Mouse (Mus musculus): ENCODE measurements around the gene Dbn1. TPM values are rescaled to one million over a fixed set of nuclear protein-coding genes. Genes with fewer than 3 reads are reported as not detected.

The Dbn1 gene
- polyA plus RNA-seq, 1 experiment: 0.62 TPM

- no peak overlapping the region for H3K27ac ChIP-seq (ENCODE audit: insufficient read depth, low read depth, low read length)
- no peak for TF ChIP-seq CTCF (IDR thresholded peaks at IDR 0.05; ENCODE audit: low read depth, low read length)
- no peak for TF ChIP-seq POLR2A (IDR thresholded peaks at IDR 0.05; ENCODE audit: borderline replicate concordance, low read depth, low read length)
- H3K4me1 ChIP-seq (ENCODE audit: control insufficient read depth, insufficient read depth, low read length): peaks cover 10% of the 10 kb centered on the region
- no peak overlapping the region for H3K4me3 ChIP-seq (ENCODE audit: insufficient read depth, low read length)
Measured at GRCm38 (mm10) chr13:55482542-55482941, 5.4 kb downstream of the Dbn1 start.

- Histone ChIP-seq H3K4me1 (ENCODE audit: control insufficient read depth, insufficient read depth, low read length) (peaks cover 10% of the 10 kb centered on the region), H3K27ac (ENCODE audit: insufficient read depth, low read depth, low read length) (no peak overlapping the region), H3K4me3 (ENCODE audit: insufficient read depth, low read length) (no peak overlapping the region)
- TF ChIP-seq CTCF (IDR thresholded peaks at IDR 0.05; ENCODE audit: low read depth, low read length) (no peak), POLR2A (IDR thresholded peaks at IDR 0.05; ENCODE audit: borderline replicate concordance, low read depth, low read length) (no peak)
Measured at GRCm38 (mm10) chr13:55479929-55480328, 8.0 kb downstream of the Dbn1 start.

GRCm38 (mm10) chr13:55479008-55479407 is 8.9 kb downstream of the Dbn1 start:
- TF ChIP-seq CTCF (IDR thresholded peaks at IDR 0.05; ENCODE audit: low read depth, low read length) (no peak), POLR2A (IDR thresholded peaks at IDR 0.05; ENCODE audit: borderline replicate concordance, low read depth, low read length) (no peak)
- no peak overlapping the region; the same call in 1 of the 2 replicates for H3K27ac ChIP-seq (ENCODE audit: insufficient read depth, low read depth, low read length)
- H3K4me3 ChIP-seq (ENCODE audit: insufficient read depth, low read length): no peak overlapping the region
- H3K4me1 ChIP-seq (ENCODE audit: control insufficient read depth, insufficient read depth, low read length): peaks cover 10% of the 10 kb centered on the region

DNA sequence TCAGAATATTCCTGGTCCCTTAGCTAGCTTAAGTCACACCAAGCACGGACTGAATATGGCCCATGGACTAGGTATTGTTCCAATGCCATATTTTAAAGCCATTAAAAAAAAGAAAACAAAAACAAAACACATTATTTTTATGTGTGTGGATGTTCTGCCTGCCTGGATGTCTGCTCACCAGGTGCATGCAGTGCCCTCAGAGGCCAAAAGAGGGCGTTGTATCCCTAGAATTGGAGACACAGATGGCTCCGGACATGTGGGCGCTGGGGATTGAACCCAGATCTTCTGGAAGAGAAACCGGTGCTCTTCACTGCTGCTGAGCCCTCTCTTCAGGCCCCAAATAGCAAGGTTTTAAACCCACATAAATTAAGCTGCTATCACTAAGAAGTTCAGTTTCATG is 9.9 kb downstream of the Dbn1 start:
- no peak for TF ChIP-seq POLR2A (IDR thresholded peaks at IDR 0.05; ENCODE audit: borderline replicate concordance, low read depth, low read length)
- TF ChIP-seq CTCF (IDR thresholded peaks at IDR 0.05; ENCODE audit: low read depth, low read length): peak; percentile 52; the same call in 1 of the 2 replicates
- Histone ChIP-seq H3K4me3 (ENCODE audit: insufficient read depth, low read length) (no peak overlapping the region), H3K4me1 (ENCODE audit: control insufficient read depth, insufficient read depth, low read length) (peaks cover 10% of the 10 kb centered on the region), H3K27ac (ENCODE audit: insufficient read depth, low read depth, low read length) (no peak overlapping the region)

DNA sequence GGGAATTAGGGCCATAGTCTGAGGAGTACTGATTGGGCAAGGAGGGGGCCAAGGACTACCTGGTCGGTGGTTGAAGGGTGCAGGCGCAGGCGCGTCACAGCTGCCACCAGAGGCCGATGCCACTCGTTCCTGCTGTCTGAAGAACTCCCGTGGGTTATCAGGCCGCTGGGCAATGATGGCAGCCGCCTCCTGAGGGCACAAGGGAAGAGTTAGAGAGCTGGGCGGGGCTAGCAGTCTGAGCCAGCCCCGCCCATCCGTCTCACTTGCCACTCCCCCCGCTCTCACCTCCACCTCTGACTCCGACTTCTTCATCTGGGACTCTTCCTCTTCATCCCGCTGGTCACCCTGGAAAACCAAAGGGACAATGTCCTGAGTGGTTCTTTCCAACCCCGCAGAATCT is 10.4 kb downstream of the Dbn1 start:
- Histone ChIP-seq H3K27ac (ENCODE audit: insufficient read depth, low read depth, low read length) (no peak overlapping the region), H3K4me3 (ENCODE audit: insufficient read depth, low read length) (no peak overlapping the region), H3K4me1 (ENCODE audit: control insufficient read depth, insufficient read depth, low read length) (peaks cover 10% of the 10 kb centered on the region)
- no peak; the same call in 1 of the 2 replicates for TF ChIP-seq CTCF (IDR thresholded peaks at IDR 0.05; ENCODE audit: low read depth, low read length)

- TF ChIP-seq CTCF (IDR thresholded peaks at IDR 0.05; ENCODE audit: low read depth, low read length) (no peak), POLR2A (IDR thresholded peaks at IDR 0.05; ENCODE audit: borderline replicate concordance, low read depth, low read length) (no peak)
- H3K4me1 ChIP-seq (ENCODE audit: control insufficient read depth, insufficient read depth, low read length): peaks cover 10% of the 10 kb centered on the region
- no peak overlapping the region for H3K27ac ChIP-seq (ENCODE audit: insufficient read depth, low read depth, low read length)
- H3K4me3 ChIP-seq (ENCODE audit: insufficient read depth, low read length): no peak overlapping the region
Measured at GRCm38 (mm10) chr13:55476256-55476655, 11.7 kb downstream of the Dbn1 start.

GRCm38 (mm10) chr13:55475750-55476149 is 12.2 kb downstream of the Dbn1 start:
- Histone ChIP-seq H3K27ac (ENCODE audit: insufficient read depth, low read depth, low read length) (no peak overlapping the region), H3K4me1 (ENCODE audit: control insufficient read depth, insufficient read depth, low read length) (peaks cover 10% of the 10 kb centered on the region), H3K4me3 (ENCODE audit: insufficient read depth, low read length) (no peak overlapping the region)
- TF ChIP-seq POLR2A (IDR thresholded peaks at IDR 0.05; ENCODE audit: borderline replicate concordance, low read depth, low read length) (no peak), CTCF (IDR thresholded peaks at IDR 0.05; ENCODE audit: low read depth, low read length) (no peak)

DNA sequence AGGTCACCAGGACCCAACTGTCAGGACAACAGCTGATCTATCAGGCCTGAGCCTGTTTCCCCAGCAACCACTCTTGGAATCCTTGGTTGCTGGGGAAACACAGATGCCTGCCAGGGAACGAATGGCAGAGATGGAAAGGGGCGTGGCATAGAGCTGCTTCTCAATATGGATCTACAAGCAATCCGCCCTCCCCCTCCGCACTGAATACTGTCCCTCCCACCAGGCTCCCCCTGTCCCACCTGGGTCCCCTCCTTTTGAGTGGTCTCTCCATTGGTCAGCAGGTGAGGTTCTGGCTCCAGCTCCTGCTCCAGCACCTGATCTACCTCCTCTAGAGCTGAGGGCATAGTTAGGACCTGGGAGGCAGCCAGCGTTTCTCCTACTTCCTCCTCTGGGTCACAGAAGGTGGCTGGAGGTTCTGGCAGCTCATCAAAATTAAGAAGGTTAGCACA is 13.3 kb downstream of the Dbn1 start:
- Histone ChIP-seq H3K4me1 (ENCODE audit: control insufficient read depth, insufficient read depth, low read length) (peaks cover 10% of the 10 kb centered on the region), H3K4me3 (ENCODE audit: insufficient read depth, low read length) (no peak overlapping the region), H3K27ac (ENCODE audit: insufficient read depth, low read depth, low read length) (no peak overlapping the region)
- TF ChIP-seq POLR2A (IDR thresholded peaks at IDR 0.05; ENCODE audit: borderline replicate concordance, low read depth, low read length) (no peak), CTCF (IDR thresholded peaks at IDR 0.05; ENCODE audit: low read depth, low read length) (no peak)

DNA sequence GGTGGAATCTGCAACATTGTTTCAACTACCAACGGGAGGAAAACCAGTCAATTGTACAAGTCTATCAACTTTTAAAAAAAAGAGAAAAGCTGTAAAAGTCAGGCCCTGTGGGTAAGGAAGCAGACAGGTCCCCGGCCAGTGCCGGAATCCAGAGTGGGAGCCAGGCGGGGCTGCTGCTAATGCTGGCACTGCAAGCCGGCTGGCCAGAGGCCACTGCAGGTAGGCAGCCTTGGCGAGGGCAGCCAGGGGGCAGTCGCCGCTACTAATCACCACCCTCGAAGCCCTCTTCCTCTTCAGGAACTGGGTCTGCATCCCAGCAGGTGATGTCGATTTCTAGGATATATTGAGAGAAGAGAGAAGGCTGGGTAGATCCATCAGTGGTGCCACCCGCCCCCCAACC is 13.9 kb downstream of the Dbn1 start:
- H3K4me1 ChIP-seq (ENCODE audit: control insufficient read depth, insufficient read depth, low read length): peaks cover 7% of the 10 kb centered on the region
- H3K4me3 ChIP-seq (ENCODE audit: insufficient read depth, low read length): no peak overlapping the region
- TF ChIP-seq POLR2A (IDR thresholded peaks at IDR 0.05; ENCODE audit: borderline replicate concordance, low read depth, low read length): no peak
- no peak for TF ChIP-seq CTCF (IDR thresholded peaks at IDR 0.05; ENCODE audit: low read depth, low read length)
- H3K27ac ChIP-seq (ENCODE audit: insufficient read depth, low read depth, low read length): no peak overlapping the region

GRCm38 (mm10) chr13:55473076-55473831 is 14.7 kb downstream of the Dbn1 start:
- H3K27ac ChIP-seq (ENCODE audit: insufficient read depth, low read depth, low read length): no peak overlapping the region
- H3K4me3 ChIP-seq (ENCODE audit: insufficient read depth, low read length): no peak overlapping the region

More at GRCm38 (mm10) chr13:55473076-55473831, 14.7 kb downstream of the Dbn1 start:
- TF ChIP-seq CTCF (IDR thresholded peaks at IDR 0.05; ENCODE audit: low read depth, low read length) (no peak), POLR2A (IDR thresholded peaks at IDR 0.05; ENCODE audit: borderline replicate concordance, low read depth, low read length) (no peak)
- H3K4me1 ChIP-seq (ENCODE audit: control insufficient read depth, insufficient read depth, low read length): 0 out of 2 replicates have a peak, but pooled peaks cover under 1% of the 10 kb centered on the region

All from bone marrow macrophage, adult 2 months (primary cell).